Mouse (Mus musculus) lung, postnatal 0 days (tissue): Measurements from ENCODE around the gene Ndc1. TPM values are rescaled to one million over a fixed set of nuclear protein-coding genes. Genes with fewer than 3 reads are reported as not detected.

Source experiments
- ATAC-seq: fragments of 200-750 bp; cut with Nextera tagmentation; 2 replicates; pipeline ENCODE4 v1.8.0; 2017; ENCODE audit warnings: moderate library complexity
- DNase-seq: peaks from one replicate; pipeline ENCODE4 v3.0.0-alpha.2; 2016; ENCODE audit warnings: low spot score
- H3K27ac ChIP-seq: fragments of 300-500 bp; sonication (generic); 2 replicates; pipeline ENCODE4 v1.5.1; 2014; ENCODE audit warnings: antibody characterized with exemption, mild to moderate bottlenecking, low read length, mixed read lengths
- H3K27me3 ChIP-seq: fragments of 300-500 bp; sonication (generic); replicated peaks from 2 replicates; pipeline ENCODE4 v1.6.1; 2014; ENCODE audit warnings: low read length, mixed read lengths; ENCODE audit not compliant: insufficient read depth
- H3K36me3 ChIP-seq: fragments of 300-500 bp; sonication (generic); 2 replicates; pipeline ENCODE4 v1.6.1; 2014; ENCODE audit warnings: low read length, mixed read lengths; ENCODE audit not compliant: insufficient read depth
- H3K4me1 ChIP-seq: fragments of 300-500 bp; sonication (generic); 2 replicates; pipeline ENCODE4 v1.6.1; 2014; ENCODE audit warnings: antibody characterized with exemption, low read depth, low read length, mixed read lengths; ENCODE audit not compliant: insufficient read depth
- H3K4me2 ChIP-seq: fragments of 300-500 bp; sonication (generic); replicated peaks from 2 replicates; pipeline ENCODE4 v1.6.1; 2014; ENCODE audit warnings: low read depth, mild to moderate bottlenecking, low read length, moderate library complexity, mixed read lengths
- H3K4me3 ChIP-seq: fragments of 300-500 bp; sonication (generic); 2 replicates; pipeline ENCODE4 v1.5.1; 2014; ENCODE audit warnings: low read depth, low read length
- H3K9ac ChIP-seq: fragments of 300-500 bp; sonication (generic); replicated peaks from 2 replicates; pipeline ENCODE4 v1.6.1; 2014; ENCODE audit warnings: low read depth, mild to moderate bottlenecking
- H3K9me3 ChIP-seq: fragments of 300-500 bp; sonication (generic); 2 replicates; pipeline ENCODE4 v1.6.1; 2016; ENCODE audit warnings: low read length, mixed read lengths
- CTCF ChIP-seq: IDR thresholded peaks from 2 replicates; pipeline ENCODE4 v1.5.1; 2016; ENCODE audit warnings: antibody characterized with exemption, mild to moderate bottlenecking
- EP300 ChIP-seq: IDR thresholded peaks from 2 replicates; pipeline ENCODE4 v1.6.1; 2016; ENCODE audit warnings: antibody characterized with exemption, mild to moderate bottlenecking, control low read depth
- WGBS: fragments of 180-500 bp; shearing (Covaris S2); extraction: QIAGEN DNeasy Blood & Tissue Kit; methylation state at CpG from one replicate; pipeline ENCODE4 v1.1.7; 2014; 5-methylcytosine and 5-hydroxymethylcytosine counted together
- polyA plus RNA-seq: library from polyadenylated mRNA; unstranded; fragments of >200 nt; fragmentation: Nextera tagmentation; extraction: Ambion mirVana; gene quantifications from 2 replicates; pipeline ENCODE4 v1.2.1, GENCODE M21; 2015

The Ndc1 gene
- 4.6 and 4.7 TPM in 2 replicates for polyA plus RNA-seq

- TF ChIP-seq CTCF (peak; percentile 28; the same call in 1 of the 2 replicates), EP300 (peak; percentile 42; the same call in 1 of the 2 replicates)
- DNase-seq (peak; percentile 96), ATAC-seq (peak; percentile 98)
- no peaks in the 10 kb centered on the region for H3K36me3 ChIP-seq
- no peaks in the 10 kb centered on the region for H3K27me3 ChIP-seq
- H3K9me3 ChIP-seq = no peaks in the 10 kb centered on the region
- peak within 1 kb of the TSS; percentile 59 for H3K9ac ChIP-seq
- H3K27ac ChIP-seq = peak within 1 kb of the TSS; percentile 79
- H3K4me3 ChIP-seq = peak within 1 kb of the TSS; percentile 66
- H3K4me2 ChIP-seq = peak within 1 kb of the TSS; percentile 77
- under 1% methylated on average over 51 of the region's 51 CpGs for WGBS
- H3K4me1 ChIP-seq = no peaks in the 10 kb centered on the region
These were observed at the start of gene Ndc1 for GRCm38 (mm10) chr4:107367567-107368314. Ndc1 (plus strand) TSS chr4:107367784.

GRCm38 (mm10) chr4:107318646-107319045 lies 48.9 kb upstream of the Ndc1 start:
- no peaks in the 10 kb centered on the region for H3K9me3 ChIP-seq
- no peak overlapping the region for H3K4me3 ChIP-seq
- H3K27me3 ChIP-seq = no peaks in the 10 kb centered on the region
- H3K4me1 ChIP-seq = peaks cover 8% of the 10 kb centered on the region; the same call in 1 of the 2 replicates
- DNase-seq = no peak
- TF ChIP-seq EP300 (no peak), CTCF (no peak)
- no peak overlapping the region for H3K27ac ChIP-seq
- H3K4me2 ChIP-seq = no peak overlapping the region
- no peak overlapping the region for H3K9ac ChIP-seq
- no peak for ATAC-seq
- H3K36me3 ChIP-seq = peaks cover 15% of the 10 kb centered on the region; the same call in 1 of the 2 replicates
- 72% methylated on average over 8 of the region's 8 CpGs for WGBS

- Histone ChIP-seq H3K4me1 (no peaks in the 10 kb centered on the region), H3K27me3 (no peaks in the 10 kb centered on the region), H3K4me2 (no peak overlapping the region), H3K4me3 (no peak overlapping the region), H3K9ac (no peak overlapping the region), H3K36me3 (peaks cover 15% of the 10 kb centered on the region; the same call in 1 of the 2 replicates), H3K9me3 (no peaks in the 10 kb centered on the region), H3K27ac (no peak overlapping the region)
- TF ChIP-seq EP300 (no peak), CTCF (no peak)
- no peak for DNase-seq
- WGBS = 83% methylated on average over 2 of the region's 2 CpGs
- ATAC-seq = no peak
These were observed 46.5 kb upstream of the Ndc1 start for GRCm38 (mm10) chr4:107321041-107321440.

GRCm38 (mm10) chr4:107323113-107323512 lies 44.5 kb upstream of the Ndc1 start:
- H3K4me1 ChIP-seq = no peaks in the 10 kb centered on the region
- H3K4me3 ChIP-seq = no peak overlapping the region
- WGBS = 85% methylated on average over 2 of the region's 2 CpGs
- peaks cover 17% of the 10 kb centered on the region; the same call in 1 of the 2 replicates for H3K36me3 ChIP-seq
- no peak overlapping the region for H3K27ac ChIP-seq
- H3K9me3 ChIP-seq = no peaks in the 10 kb centered on the region
- H3K9ac ChIP-seq = no peak overlapping the region
- no peaks in the 10 kb centered on the region for H3K27me3 ChIP-seq
- DNase-seq (no peak), ATAC-seq (no peak)
- H3K4me2 ChIP-seq = no peak overlapping the region
- TF ChIP-seq EP300 (no peak), CTCF (no peak)

DNA sequence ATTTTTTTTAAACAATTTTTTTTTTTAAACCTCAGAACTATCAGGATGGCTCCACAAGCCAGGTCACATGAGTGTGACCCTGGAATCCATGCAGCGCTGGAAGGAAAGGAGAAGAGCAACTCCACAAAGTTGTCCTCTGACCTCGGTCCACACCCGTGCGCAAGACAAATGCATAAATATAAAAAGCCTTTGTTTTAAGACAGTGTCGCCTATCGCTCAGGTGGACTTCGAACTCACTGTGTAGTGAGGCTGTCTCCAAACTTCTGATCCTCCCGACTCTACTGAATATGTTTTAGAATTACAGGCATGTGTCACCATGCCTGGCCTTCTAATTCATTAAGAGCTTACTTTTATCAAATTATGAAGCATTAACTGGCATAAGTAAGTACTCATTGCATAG lies 39.1 kb upstream of the Ndc1 start:
- DNase-seq (no peak), ATAC-seq (no peak)
- 96% methylated on average over 8 of the region's 8 CpGs for WGBS
- no peaks in the 10 kb centered on the region for H3K9me3 ChIP-seq
- no peaks in the 10 kb centered on the region for H3K4me1 ChIP-seq
- no peak overlapping the region for H3K4me2 ChIP-seq
- no peak for TF ChIP-seq CTCF
- TF ChIP-seq EP300 = no peak
- H3K27ac ChIP-seq = no peak overlapping the region
- H3K27me3 ChIP-seq = no peaks in the 10 kb centered on the region
- no peak overlapping the region for H3K9ac ChIP-seq
- H3K36me3 ChIP-seq = peaks cover 10% of the 10 kb centered on the region; the same call in 1 of the 2 replicates
- no peak overlapping the region for H3K4me3 ChIP-seq

GRCm38 (mm10) chr4:107333514-107333913 lies 34.1 kb upstream of the Ndc1 start:
- 95% methylated on average over 4 of the region's 4 CpGs for WGBS

More at GRCm38 (mm10) chr4:107333514-107333913, 34.1 kb upstream of the Ndc1 start:
- TF ChIP-seq CTCF (peak; percentile 33), EP300 (no peak)
- Histone ChIP-seq H3K9me3 (no peaks in the 10 kb centered on the region), H3K27me3 (no peaks in the 10 kb centered on the region), H3K9ac (no peak overlapping the region), H3K4me3 (no peak overlapping the region), H3K4me2 (no peak overlapping the region), H3K27ac (no peak overlapping the region), H3K36me3 (0 out of 2 replicates have a peak, but pooled peaks cover 4% of the 10 kb centered on the region), H3K4me1 (no peaks in the 10 kb centered on the region)
- no peak for ATAC-seq
- DNase-seq = no peak
